22 mouse cellular contexts compared by ENCODE assay signal in genomic region chr12:56963236-56963635, GRCm38 (mm10).
DNase-seq lines count a peak whose midpoint lies in the region; ATAC-seq and TF ChIP-seq lines count a peak whose summit lies in the region.
"Had no signal": no experiment of that assay in that cellular context is flagged by ENCODE, and none has a peak within 500 bp of the region (broad histone marks: within the 10 kb centered on the region; RNA-seq: fewer than 3 reads in every experiment).

No protein-coding gene starts in this region.

- peaks cover 10% of the 10 kb centered on the region; the same call in 1 of the 2 replicates for H3K4me1 ChIP-seq in limb, embryonic 14.5 days (ENCODE audit: control insufficient read depth, insufficient read depth, low read length)
- H3K4me1 ChIP-seq in limb, embryonic 10.5 days = peaks cover 25% of the 10 kb centered on the region
- H3K4me1 ChIP-seq: embryonic facial prominence, embryonic 15.5 days; forebrain, embryonic 12.5 days had no signal

- H3K9me3 ChIP-seq in limb, embryonic 14.5 days (ENCODE audit: control insufficient read depth, low read length) = no peaks in the 10 kb centered on the region
- no peaks in the 10 kb centered on the region for H3K9me3 ChIP-seq in limb, embryonic 10.5 days (replicated peaks)
- H3K9me3 ChIP-seq: embryonic facial prominence, embryonic 13.5 days; embryonic facial prominence, embryonic 15.5 days; forebrain, embryonic 10.5 days had no signal

- H3K27ac ChIP-seq in limb, embryonic 14.5 days (replicated peaks; ENCODE audit: low read depth, low read length) = no peak overlapping the region
- H3K27ac ChIP-seq in limb, embryonic 10.5 days = no peak overlapping the region
- H3K27ac ChIP-seq: embryonic facial prominence, embryonic 13.5 days; embryonic facial prominence, embryonic 15.5 days; forebrain, embryonic 10.5 days; forebrain, embryonic 12.5 days had no signal

- no peaks in the 10 kb centered on the region for H3K27me3 ChIP-seq in limb, embryonic 14.5 days (ENCODE audit: control insufficient read depth, insufficient read depth, low read length)
- peaks cover 26% of the 10 kb centered on the region; the same call in 1 of the 2 replicates for H3K27me3 ChIP-seq in limb, embryonic 10.5 days (ENCODE audit: low read depth, poor library complexity, severe bottlenecking)
- H3K27me3 ChIP-seq: embryonic facial prominence, embryonic 13.5 days; embryonic facial prominence, embryonic 15.5 days; forebrain, embryonic 12.5 days had no signal

- no peak overlapping the region for H3K4me3 ChIP-seq in limb, embryonic 14.5 days (replicated peaks; ENCODE audit: low read length)
- H3K4me3 ChIP-seq in limb, embryonic 10.5 days = no peak overlapping the region
- H3K4me3 ChIP-seq: embryonic facial prominence, embryonic 13.5 days; embryonic facial prominence, embryonic 15.5 days; erythroblast, embryonic 14.5 days; forebrain, embryonic 10.5 days; forebrain, embryonic 12.5 days had no signal

- ATAC-seq in limb, embryonic 14.5 days (ENCODE audit: low FRiP score, low read depth) = no peak
- ATAC-seq: forebrain, embryonic 14.5 days; forebrain, embryonic 16.5 days had no signal

- no peak for TF ChIP-seq POLR2A in limb, embryonic 14.5 days (IDR thresholded peaks at IDR 0.05; ENCODE audit: borderline replicate concordance, extremely low read depth, insufficient read depth, insufficient read length)

- peak; percentile 42 for DNase-seq in limb, embryonic 14.5 days (ENCODE audit: low spot score)
- no peak for DNase-seq in limb, embryonic 10.5 days (ENCODE audit: low spot score)
- peak; percentile 53 for DNase-seq in forelimb bud, embryonic 11.5 days (ENCODE audit: low read depth, low spot score)
- DNase-seq in mesoderm, embryonic 11.5 days (ENCODE audit: low read depth, low spot score) = peak; percentile 54
- no peak for DNase-seq in gastrocnemius, adult 8-10 months (ENCODE audit: low spot score in 2 of 2)
- DNase-seq: adrenal gland, adult 2 months; adrenal gland, postnatal 10 days; adrenal gland, postnatal 25 days; cerebellum, adult 11 months; cerebellum, adult 18-20 months; cerebellum, adult 8-10 months; cerebellum, adult 9-11 months; cerebellum, postnatal 14 days; cerebellum, postnatal 36 days; embryo, embryonic 11 days had no signal

- 19% methylated on average over 4 of the region's 4 CpGs for WGBS in limb, embryonic 14.5 days
- 20% methylated on average over 4 of the region's 4 CpGs for WGBS in limb, embryonic 10.5 days

- no peak overlapping the region for H3K4me2 ChIP-seq in limb, embryonic 14.5 days (replicated peaks; ENCODE audit: low read depth, low read length, severe bottlenecking)
- H3K4me2 ChIP-seq: embryonic facial prominence, embryonic 13.5 days; embryonic facial prominence, embryonic 15.5 days; forebrain, embryonic 12.5 days had no signal

- no peak overlapping the region for H3K9ac ChIP-seq in limb, embryonic 14.5 days (ENCODE audit: low read depth, low read length, severe bottlenecking)
- H3K9ac ChIP-seq: embryonic facial prominence, embryonic 13.5 days; embryonic facial prominence, embryonic 15.5 days; forebrain, embryonic 12.5 days had no signal

- no peaks in the 10 kb centered on the region for H3K36me3 ChIP-seq in limb, embryonic 14.5 days (ENCODE audit: control insufficient read depth, insufficient read depth, low read length)
- H3K36me3 ChIP-seq in limb, embryonic 10.5 days = no peaks in the 10 kb centered on the region
- H3K36me3 ChIP-seq: embryonic facial prominence, embryonic 13.5 days; embryonic facial prominence, embryonic 15.5 days; forebrain, embryonic 10.5 days; forebrain, embryonic 12.5 days had no signal

Comparison
In these comparisons a context has a peak if more than half of its experiments do, and no peak if none do; other contexts are left out.
1. DNase-seq: peak in limb, embryonic 14.5 days (single experiment), forelimb bud, embryonic 11.5 days (single experiment) and mesoderm, embryonic 11.5 days (single experiment); none in limb, embryonic 10.5 days (single experiment) and gastrocnemius, adult 8-10 months (0 of 2).